Mouse (Mus musculus) CH12.LX (cell line): ENCODE data around the gene Macrod2.

Source experiments
- CHD1 ChIP-seq: IDR thresholded peaks from 2 replicates; pipeline ENCODE4 v1.6.1; 2012; ENCODE audit warnings: low read depth, low read length, improper control_type of control experiment, inconsistent platforms
- CTCF ChIP-seq, 2 experiments: IDR thresholded peaks in 1 of 2; conservative IDR thresholded peaks in 1 of 2; 2 replicates each; pipeline ENCODE4 v1.5.1; 2011 to 2012; ENCODE audit warnings: low read depth in 2 of 2, low read length in 2 of 2, improper control_type of control experiment in 1 of 2, inconsistent platforms in 1 of 2, mild to moderate bottlenecking in 1 of 2, moderate library complexity in 1 of 2
- EP300 ChIP-seq: IDR thresholded peaks from 2 replicates; pipeline ENCODE4 v1.6.1; 2011; ENCODE audit warnings: low read length, improper control_type of control experiment
- ETS1 ChIP-seq: conservative IDR thresholded peaks from 2 replicates; pipeline ENCODE4 v1.6.1; 2012; ENCODE audit warnings: low read depth, mild to moderate bottlenecking, inconsistent platforms, low read length, improper control_type of control experiment, moderate library complexity
- GABPA ChIP-seq: IDR thresholded peaks from 2 replicates; pipeline ENCODE4 v1.6.1; 2012; ENCODE audit warnings: low read depth, low read length, improper control_type of control experiment, inconsistent platforms; ENCODE audit not compliant: insufficient replicate concordance
- MYC ChIP-seq: IDR thresholded peaks from 2 replicates; pipeline ENCODE4 v1.6.1; 2011; ENCODE audit warnings: low read depth, mild to moderate bottlenecking, improper control_type of control experiment, low read length
- POLR2A ChIP-seq: IDR thresholded peaks from 2 replicates; pipeline ENCODE4 v1.6.1; 2011; ENCODE audit warnings: low read depth, mild to moderate bottlenecking, improper control_type of control experiment, low read length
- POLR2AphosphoS2 ChIP-seq: IDR thresholded peaks from 2 replicates; pipeline ENCODE4 v1.6.1; 2011; ENCODE audit warnings: low read depth, low read length, improper control_type of control experiment
- RAD21 ChIP-seq: IDR thresholded peaks from 2 replicates; pipeline ENCODE4 v1.6.1; 2011; ENCODE audit warnings: low read depth, mild to moderate bottlenecking, low read length, improper control_type of control experiment, moderate library complexity
- USF1 ChIP-seq: IDR thresholded peaks from 2 replicates; pipeline ENCODE4 v1.6.1; 2014; ENCODE audit warnings: low read depth, mild to moderate bottlenecking, inconsistent platforms, low read length, improper control_type of control experiment
- ZMIZ1 ChIP-seq: IDR thresholded peaks from 2 replicates; pipeline ENCODE4 v1.6.1; 2012; ENCODE audit warnings: low read depth, mild to moderate bottlenecking, inconsistent platforms, low read length, improper control_type of control experiment

- TF ChIP-seq CTCF (conservative IDR thresholded peaks at IDR 0.05 in 1 of 2, IDR thresholded peaks at IDR 0.05 in 1 of 2; ENCODE audit: low read depth in 2 of 2, low read length in 2 of 2) (no peak), POLR2AphosphoS2 (no peak), POLR2A (no peak), ZMIZ1 (no peak), RAD21 (no peak), GABPA (no peak), USF1 (no peak), ETS1 (no peak), MYC (no peak), EP300 (no peak), CHD1 (no peak)
These were observed 774.5 kb downstream of the Macrod2 start for GRCm38 (mm10) chr2:141169586-141169985.
